Mouse (Mus musculus): ENCODE results near the gene Trpm8.

Trpm8 gene

DNA sequence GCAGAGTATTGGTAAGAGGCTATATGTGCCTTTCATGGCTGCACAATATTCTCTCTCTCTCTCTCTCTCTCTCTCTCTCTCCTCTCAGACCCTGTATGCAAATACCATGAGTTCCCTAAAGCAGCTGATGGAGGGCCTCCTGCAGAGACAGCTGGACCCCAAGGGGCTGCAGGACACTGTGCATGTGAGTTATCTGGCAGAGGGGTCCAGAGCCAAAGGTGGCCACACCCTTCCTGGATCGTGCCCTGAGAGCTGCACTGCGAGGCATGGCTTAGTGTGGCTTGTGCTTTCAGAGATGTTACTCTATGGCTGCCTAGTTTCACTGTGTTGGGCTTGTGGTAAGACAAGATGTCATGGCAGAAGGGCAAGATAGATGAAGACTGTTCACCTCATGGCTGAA lies 29.8 kb upstream of the Trpm8 start:
- no peak for DNase-seq (ENCODE audit: extremely low spot score, low spot score)

DNA sequence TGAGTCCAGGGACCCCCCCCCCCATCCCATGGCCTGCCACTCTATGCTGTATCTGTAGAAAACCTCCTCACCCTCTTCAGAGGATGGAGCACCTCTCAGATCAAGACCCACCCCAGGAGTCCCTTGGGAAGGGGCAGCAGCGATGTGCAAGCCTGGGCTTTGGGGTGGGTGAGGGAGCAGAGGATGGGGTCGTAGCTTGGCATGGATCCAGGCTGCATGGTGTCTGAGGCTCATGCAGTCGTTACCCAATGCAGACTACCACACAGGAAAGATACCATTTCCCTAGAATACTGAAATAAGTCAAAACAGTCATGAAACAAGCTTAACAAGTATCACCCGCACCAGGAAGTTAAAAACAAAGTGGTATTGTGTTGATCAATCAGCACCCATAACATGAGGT lies 28.8 kb upstream of the Trpm8 start:
- DNase-seq (ENCODE audit: extremely low spot score, low spot score): no peak

DNA sequence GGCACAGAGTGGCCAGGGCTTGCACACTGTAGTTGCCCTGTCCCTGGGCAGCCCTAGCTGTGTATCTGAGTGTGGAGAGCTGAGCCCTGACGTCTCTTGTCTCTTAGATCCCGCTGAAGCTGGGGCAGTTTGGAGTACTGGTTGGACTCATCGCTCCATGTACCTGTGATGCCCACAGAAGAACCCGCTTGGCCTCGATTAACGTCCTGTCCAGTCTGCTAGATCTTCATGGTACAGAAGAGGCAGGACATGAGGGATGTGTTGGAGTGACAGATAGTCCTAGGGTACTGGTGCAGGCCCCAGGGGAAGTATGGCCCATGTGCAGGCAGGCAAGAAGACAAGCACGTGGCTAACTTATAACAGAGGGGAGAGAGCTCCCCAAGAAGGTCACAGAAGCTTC lies 27.9 kb upstream of the Trpm8 start:
- no peak for DNase-seq (ENCODE audit: extremely low spot score, low spot score)

DNA sequence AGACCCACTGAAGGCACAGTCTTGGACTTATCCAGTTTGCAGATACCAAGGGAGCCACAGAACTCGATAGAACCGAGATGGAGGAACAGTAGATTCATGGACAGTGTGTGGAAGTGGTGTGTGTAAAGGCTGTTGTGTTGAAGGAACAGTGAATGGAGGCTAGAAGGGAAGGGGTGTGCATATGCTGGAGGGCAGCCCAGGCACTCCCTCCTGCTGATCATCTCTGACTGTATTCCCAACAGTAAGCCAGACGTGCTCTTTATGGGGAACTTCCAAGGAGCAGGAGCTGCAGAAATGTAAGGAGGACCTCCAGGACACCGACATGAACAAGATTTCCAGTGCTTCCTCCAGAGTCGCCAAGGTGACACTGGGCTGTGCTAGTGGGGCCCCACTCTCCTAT lies 27.4 kb upstream of the Trpm8 start:
- DNase-seq (ENCODE audit: extremely low spot score, low spot score): no peak

DNA sequence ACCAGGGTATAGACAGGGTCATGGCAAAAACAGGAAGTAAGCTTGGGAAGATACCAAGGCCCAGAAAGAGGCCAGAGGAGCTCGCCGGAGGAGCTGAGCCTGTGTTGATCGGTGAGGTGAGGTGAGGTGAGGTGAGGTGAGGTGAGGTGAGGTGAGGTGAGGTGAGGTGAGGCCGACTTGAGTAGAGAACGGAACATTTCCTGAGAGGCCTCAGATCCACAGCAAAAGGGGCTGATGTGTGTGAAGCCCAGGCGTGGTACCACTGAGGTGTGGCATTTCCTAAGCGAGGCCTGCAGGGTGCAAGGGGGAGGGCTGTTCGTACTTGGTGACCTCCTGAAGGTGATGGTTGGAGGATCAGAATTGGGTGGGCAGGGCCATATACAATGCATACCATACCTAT lies 24.4 kb upstream of the Trpm8 start:
- no peak for DNase-seq (ENCODE audit: extremely low spot score, low spot score)

DNA sequence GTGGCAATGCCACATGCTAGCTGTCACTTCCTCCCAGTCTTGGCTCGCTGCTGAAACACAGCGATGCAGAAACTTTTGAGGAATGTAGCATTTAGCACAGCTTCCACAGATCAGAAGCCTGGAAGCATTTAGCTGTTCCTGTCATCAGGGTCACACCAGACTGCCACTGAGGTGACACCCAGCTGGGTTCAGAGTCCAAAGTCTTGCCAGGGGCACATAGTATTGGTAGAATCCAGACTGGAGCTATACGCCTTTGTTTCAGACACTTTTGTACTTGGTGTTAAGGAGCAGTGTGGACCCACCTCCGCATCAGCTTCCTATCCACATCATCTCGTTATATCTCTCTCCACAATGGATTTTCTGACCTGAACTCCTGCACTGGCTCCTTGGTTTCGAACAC lies 23.9 kb upstream of the Trpm8 start:
- DNase-seq (ENCODE audit: extremely low spot score, low spot score): no peak

DNA sequence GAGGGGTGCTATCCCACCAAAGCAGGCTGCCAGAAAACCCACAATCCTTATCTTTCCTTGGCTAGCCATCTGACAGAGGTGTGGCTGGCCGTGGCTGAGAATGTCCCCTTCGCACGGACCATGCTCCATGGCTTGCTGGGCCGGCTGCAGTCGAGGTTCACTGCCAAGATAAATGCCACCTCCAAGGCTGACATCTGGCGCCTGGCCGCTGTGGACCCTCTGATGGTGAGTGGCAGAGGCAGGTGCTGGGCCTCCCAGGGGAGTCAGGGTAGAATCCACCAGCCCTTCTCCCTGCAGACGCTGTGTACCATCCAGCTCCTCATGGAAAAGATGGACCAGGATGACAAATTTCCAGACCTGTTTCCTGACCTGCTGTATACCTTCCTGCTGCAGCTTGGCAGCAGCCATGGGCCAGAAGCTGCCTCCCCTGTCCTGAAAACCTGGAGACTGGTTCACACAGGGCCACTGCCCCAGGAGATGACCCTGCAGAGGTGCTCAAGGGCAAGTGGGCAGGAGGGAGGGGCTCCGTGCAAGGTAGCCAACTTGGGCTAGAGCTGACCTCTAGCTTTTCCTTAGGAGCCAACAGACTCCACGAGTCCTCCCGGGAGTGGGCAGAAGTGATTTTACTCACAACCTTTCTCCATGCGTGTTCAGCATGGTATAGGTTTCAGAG lies 22.5 kb upstream of the Trpm8 start:
- no peak for DNase-seq (ENCODE audit: extremely low spot score, low spot score)

DNA sequence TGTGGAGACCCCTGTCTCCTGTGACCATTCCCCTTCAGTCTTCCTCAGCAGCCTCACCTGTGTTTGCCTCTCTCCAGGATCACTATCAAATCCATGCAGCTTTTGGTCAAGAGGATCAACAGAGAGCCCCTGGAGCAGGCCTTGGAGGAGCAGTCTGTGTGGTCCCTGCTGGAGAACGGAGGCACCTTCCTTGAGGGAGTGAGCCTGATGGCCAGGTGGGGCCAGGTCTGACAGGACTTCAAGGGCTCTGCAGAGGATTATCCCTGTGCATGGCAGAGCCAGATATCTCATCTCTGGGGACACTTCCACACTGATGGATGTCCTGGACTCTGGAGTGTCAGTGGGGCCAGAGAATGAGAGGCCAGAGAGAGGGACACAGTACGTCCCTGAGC lies 22.0 kb upstream of the Trpm8 start:
- no peak for DNase-seq (ENCODE audit: extremely low spot score, low spot score)

DNA sequence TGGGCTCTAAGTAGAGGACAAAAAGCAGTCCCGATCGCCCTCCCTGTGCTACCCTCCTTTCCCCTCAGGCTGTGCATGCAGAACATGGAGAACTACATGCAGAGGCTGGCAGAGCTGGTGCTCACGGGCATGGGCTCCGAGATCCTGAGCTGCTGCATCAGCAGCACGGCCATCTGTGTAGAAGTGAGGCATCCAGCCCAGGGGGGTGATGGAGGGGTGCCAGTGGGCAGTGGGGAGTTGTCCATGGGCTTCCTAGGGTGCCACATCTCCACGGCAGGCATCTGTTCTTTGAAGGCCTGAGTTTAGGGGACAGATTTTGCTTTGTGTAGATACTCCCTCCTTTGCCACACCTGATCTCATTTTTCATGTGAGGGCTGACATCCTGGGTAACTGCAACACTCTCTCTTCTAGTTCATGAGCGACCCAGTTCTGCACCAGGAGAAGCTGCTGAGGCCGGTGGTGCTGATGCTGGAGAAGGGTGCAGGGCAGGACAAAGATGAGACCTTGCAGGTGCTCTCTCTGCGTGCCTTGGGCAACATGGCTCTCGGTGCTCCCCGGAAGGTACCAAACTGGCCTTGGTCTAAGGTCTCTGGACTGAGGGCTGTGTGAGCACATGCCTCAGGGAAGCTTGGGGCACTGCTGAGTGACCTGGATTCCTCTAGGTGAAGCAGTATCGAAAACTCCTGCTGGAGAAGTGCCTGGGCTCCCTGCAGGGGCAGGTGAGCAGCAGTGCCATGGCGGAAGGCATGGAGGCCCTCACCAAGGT lies 21.3 kb upstream of the Trpm8 start:
- no peak for DNase-seq (ENCODE audit: extremely low spot score, low spot score)

DNA sequence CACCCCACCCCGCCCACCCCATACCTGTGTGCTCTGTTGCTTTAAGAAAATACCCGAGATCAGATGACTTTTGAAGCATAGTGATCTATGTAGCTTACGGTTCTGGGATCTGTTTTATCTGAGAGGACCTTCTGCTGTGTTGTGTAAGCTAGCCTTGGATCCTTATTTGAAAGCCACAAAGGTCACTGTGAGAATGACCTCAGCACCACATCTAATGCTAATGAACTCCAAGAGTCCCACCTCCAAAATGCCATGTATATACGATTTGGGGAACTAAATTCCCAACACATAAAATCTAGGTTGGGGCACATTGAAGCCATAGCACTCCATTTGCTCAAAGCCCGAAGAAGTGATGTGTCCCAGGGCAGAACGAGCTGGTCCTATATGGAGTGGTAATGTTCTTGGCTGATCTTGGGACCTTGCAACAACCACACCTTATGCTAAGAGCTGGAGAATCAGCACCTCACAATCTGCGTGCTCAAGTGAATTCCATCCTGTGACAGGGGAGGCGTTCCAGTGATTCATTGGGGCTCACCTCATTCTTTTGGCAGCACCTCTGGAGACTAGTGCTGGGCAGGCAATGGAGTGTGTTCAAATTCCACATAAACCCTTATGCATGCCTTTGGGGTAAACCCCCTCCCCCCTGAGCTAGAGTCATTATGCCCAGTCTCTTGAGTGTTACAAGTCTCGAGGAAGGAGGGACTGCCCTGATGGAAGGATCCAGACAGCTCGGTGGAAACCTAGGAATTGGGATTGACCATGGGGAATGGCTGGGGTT lies 20.4 kb upstream of the Trpm8 start:
- DNase-seq (ENCODE audit: extremely low spot score, low spot score): no peak

DNA sequence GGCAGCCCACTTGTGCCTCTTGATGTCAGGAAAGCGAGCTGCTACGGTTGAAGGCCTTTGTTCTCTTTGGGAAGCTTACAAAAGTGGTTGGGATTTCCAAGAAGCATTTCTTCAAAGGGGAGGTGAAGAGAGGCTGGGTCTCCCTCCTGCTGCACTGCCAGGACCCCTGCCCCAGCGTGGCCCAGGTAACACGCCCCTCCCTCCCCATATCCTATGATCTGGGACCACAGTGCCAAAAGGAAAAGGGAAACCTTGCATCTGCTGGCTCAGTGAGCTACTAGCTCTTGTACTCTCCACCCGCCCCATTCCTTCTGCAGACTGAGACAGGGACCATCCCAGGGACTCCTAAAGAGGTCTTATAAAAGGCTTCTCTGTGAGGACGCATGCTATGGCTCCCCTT lies 19.8 kb upstream of the Trpm8 start:
- no peak for DNase-seq (ENCODE audit: extremely low spot score, low spot score)

DNA sequence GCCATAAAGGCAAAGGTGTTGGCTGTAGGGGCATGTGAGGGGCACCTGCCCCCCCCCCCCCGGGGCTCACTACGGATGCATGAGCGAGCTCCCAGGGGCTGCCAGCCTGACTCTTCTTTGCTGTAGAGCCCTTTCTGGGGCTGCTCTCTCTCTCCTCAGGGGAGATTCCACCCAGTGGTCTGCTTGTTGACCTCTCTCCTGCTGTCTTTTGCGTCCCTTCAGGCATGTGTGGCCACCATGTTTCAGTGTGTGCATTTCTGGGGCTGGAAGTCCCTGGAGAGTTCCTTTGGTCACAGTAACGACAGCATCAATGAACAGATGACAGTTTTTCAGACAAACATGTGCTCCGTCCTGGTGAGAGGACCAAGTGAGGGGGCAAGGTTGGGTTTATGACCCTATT lies 19.1 kb upstream of the Trpm8 start:
- no peak for DNase-seq (ENCODE audit: extremely low spot score, low spot score)

DNA sequence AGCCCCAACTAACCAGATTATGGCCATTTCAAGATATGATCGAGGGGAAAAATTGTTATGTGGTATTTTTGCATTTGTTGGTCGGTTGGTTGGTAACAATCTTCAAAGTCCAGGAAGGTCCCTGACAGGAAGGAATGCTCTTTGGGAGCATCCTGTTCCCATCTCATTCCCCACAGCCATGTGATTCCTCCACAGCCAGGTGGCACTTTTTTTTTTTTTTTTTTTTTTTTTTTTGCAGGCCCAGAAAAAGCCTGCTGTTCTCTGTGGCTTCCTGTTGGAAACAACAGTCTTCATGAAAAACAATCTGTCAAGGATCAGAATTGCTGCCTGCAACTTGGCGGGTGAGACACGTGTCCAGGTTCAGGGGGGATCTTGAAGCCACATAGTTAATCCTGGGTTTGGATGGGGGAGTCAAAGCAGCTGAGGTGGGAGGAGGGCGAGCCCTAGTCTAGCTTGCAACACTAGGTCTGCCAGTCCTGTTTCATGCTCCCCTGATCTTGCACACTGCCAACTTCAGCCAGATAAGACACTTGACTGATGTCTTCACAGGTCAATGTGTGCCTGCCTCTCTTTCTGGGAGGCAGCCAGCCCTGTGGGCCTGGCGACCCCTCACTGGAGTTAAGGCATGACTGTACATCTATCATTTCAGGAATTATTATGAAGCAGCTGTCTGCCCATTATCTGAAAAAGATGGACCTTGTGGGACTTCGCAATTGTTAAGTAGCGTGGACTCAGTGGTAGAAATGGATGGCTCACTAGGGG lies 18.4 kb upstream of the Trpm8 start:
- peak; percentile 74 for DNase-seq (ENCODE audit: extremely low spot score, low spot score)

DNA sequence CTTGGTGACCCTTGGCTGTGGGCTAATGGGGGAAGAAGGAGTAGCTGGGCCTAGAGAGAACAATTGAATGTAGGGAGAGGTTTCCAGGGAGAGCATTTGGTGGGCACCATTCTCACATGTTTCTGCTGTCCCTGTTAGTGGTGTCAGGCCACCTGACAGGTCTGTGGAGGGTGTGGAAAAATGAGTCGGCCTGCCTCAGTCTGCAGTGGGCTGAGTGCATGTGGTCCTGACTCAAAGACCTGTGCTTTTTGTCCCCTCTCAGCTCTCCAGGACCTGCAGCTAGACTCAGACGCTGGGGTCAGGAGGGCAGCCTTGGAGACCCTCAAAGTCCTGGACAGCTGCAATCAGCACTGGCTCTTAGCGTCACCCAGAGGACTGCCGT lies 17.8 kb upstream of the Trpm8 start:
- no peak for DNase-seq (ENCODE audit: extremely low spot score, low spot score)

DNA sequence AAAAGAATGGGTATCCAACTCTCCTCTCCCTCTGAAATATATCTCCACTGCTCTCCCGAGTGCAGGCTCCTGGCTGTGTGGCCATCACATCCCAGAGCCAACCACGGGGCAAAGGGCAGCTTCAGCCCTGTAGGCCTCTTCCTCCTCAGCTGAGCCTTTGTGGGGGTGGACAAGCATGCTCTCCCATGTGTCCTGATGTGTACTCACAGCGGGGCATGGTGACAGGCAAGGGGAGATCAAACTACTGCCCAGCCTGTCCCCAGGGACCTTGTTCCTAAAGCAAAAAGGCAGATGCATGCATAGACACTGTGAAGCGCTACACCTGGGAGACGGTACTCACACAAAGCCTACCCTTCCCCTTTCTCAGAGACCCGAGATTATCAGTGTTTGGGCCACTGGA lies 17.3 kb upstream of the Trpm8 start:
- DNase-seq (ENCODE audit: extremely low spot score, low spot score): no peak

DNA sequence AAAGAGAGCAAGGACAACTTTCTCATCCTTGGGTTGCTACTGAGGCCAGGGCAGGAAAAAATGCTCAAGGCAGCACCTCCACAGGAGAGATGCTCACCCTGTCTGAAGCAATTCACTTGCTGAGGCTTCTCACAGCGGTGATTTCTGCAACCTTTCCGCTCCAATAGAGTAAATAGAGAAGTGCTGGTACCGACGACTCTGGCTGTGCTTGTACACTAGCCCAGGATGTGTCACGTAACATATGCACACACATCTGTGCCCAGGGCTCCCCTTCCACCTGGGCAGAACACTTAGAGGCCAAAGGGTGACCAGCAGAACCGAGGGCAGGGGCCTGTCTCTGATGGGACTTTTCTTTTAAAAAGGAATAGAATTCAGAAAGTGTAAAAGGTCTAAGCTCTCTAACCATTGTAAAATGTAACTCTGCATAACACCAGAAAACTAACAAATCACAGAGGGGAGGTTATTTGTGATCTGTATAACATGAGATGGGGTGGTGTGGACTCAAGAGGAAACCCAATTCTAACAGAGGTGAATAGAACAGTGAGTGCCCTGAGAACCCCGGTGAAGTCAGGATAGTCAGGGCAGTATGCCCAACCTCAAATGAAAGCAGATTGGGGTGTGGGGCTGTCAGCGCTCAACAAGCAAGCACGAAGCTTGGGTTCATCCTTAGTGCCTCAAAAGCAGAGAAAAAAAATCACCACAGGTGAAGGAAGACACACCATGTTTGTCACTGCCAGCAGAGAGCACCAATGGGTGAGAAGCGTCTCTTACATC lies 16.7 kb upstream of the Trpm8 start:
- no peak for DNase-seq (ENCODE audit: extremely low spot score, low spot score)

DNA sequence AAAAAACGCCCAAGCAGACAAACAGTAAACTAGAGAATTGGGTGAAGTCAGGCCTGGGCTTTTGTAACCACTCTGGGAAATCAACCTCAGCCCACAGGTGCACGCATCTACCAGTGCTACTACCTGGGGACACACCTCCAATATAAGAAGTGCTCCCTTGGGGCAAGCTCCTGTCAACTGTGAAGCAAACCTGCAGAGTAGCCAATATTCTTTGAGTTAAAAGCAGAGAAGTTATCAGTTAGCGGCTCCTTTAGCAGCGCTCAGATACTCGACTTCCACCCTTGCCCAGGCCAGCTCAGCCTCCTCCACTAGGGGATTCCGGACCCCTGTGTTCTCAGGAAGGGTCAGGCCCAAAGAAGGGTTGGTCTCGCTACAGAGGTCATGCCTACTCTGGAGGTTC lies 15.8 kb upstream of the Trpm8 start:
- DNase-seq (ENCODE audit: extremely low spot score, low spot score): no peak

DNA sequence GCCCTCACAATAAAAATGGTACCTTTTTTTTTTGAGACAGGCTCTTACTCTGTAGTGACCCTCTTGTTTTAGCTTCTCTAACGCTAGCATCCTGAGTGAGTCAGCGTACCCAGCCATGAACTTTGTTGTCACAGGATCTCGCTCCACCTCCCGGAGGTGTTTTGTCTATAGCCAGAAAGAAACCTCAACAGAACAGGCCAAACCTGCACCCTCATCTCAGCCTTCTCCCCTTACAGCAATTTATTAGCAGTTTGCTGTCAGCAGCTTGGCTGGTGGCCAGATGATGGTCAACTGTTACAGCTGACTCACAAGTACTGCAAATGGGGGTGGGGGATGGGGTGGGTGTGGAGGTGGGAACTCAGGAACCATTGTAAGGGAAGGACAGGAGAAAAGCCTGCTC lies 15.2 kb upstream of the Trpm8 start:
- no peak for DNase-seq (ENCODE audit: extremely low spot score, low spot score)

DNA sequence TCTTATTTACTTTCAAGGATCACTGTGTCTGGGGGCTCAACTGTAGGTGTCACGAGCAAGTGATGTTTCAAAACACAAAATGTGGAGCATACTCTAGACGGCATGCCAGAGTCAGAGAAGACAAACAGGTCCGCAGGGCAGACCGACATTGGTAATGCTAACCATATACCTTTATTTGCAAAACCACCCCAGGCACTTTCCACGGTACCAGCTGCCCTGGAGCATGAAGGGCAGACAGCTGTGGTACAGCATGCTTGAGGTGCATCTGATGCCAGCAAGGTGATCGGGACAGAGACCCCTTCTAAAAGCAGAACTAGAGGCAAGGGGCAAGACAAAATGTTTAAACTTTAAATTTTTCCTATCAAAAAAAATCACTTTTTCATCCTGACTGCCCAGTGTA lies 14.5 kb upstream of the Trpm8 start:
- no peak for DNase-seq (ENCODE audit: extremely low spot score, low spot score)

DNA sequence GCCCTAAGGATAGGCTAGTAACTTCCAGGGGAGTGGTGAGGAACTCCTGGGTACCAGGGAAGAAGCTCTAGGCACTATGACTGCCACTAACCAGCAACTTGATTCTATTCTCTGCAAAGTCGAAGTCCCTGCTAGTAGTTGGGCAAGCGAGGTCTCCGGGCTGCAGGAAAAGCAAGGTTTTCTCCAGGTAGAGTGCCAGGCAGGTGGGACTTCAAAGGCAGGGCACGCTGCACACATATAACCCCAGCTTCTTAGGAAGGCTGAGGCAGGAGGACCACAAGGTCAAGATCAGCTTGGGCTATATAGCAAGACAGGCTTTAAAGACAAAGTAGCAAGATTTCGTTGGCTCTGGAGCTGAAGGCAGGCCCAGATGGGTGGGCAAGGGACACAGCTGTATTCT lies 13.7 kb upstream of the Trpm8 start:
- no peak for DNase-seq (ENCODE audit: extremely low spot score, low spot score)

DNA sequence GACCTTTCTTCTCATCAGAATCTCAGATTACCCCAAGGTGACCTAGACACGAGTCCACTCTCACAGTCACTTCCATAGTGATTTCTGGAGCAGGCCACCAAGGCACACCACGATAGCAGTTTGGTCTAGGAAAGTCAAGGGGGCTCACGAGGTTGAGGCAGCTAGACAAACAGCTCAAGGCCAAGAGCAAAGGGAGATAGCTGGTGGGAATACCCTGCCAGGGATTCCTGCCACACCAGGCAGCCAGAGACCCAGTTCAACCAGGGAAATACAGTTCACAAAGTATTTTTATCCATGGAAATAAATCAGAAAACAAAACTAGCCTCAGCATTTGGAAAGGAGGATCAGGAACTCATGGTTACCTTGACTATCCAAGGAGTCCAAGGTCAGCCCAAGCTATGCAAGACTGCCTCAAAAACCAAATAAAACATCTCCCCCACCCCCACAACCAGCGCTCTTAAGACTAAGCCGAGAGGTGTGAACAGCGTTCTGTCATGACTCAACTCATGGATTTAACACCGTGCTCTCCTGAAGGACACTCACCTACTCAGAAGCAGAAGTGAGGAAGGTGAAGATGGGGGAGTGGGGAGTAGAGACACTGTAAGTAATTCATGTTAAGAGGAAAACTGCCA lies 13.1 kb upstream of the Trpm8 start:
- DNase-seq (ENCODE audit: extremely low spot score, low spot score): no peak

All from neural tube, embryonic 10.5 days (tissue).